In the genomic region with DNA sequence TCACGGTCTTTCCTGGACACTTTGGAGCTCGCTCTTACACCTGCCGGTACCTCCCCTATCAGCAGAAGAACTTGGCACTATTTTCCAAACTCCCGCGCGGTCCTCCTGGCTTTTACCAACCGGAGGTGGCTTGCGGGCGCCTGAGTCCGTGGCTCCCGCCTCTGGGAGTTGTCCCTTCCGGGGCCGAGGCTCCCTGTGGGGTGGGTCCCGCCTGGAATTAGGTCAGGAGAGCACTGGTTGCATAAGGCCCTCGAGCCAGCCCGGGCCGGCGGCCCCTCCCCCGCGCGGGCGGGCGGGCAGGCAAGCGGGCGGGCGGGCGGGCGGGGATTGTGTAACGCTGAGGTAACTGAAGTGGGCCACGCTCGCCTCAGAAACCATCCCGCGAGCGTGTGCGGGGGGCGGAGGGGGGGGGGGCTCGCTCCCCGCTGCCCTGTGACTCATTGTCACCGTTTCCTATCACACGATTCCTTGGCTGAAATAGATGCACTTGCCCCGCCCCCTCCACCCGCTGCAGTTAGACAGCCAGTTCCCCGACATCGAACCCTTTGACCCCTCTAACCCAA, we compare ENCODE assay signal across 8 mouse cellular contexts. TPM values are rescaled to one million over a fixed set of nuclear protein-coding genes. Genes with fewer than 3 reads are reported as not detected.
A peak's percentile ranks its signal among the peaks of the same experiment; 100 is the strongest.
DNase-seq lines count a peak whose midpoint lies in the region; ATAC-seq and TF ChIP-seq lines count a peak whose summit lies in the region.

No protein-coding gene starts in this region.

- peaks cover 13% of the 10 kb centered on the region; the same call in 1 of the 2 replicates for H3K4me1 ChIP-seq in embryonic facial prominence, embryonic 10.5 days
- H3K4me1 ChIP-seq in heart, embryonic 11.5 days (ENCODE audit: control insufficient read depth, insufficient read depth, low read length): no peaks in the 10 kb centered on the region
- no peaks in the 10 kb centered on the region for H3K4me1 ChIP-seq in liver, embryonic 14.5 days (replicated peaks; ENCODE audit: control insufficient read depth in 2 of 2, insufficient read depth in 2 of 2, low read length in 1 of 2)

- H3K9ac ChIP-seq in heart, embryonic 11.5 days (ENCODE audit: low read depth, low read length): no peak overlapping the region
- no peak overlapping the region for H3K9ac ChIP-seq in liver, embryonic 14.5 days (replicated peaks)

- 18% methylated on average over 44 of the region's 44 CpGs for WGBS in embryonic facial prominence, embryonic 10.5 days
- WGBS in heart, embryonic 11.5 days (ENCODE audit: insufficient replicate concordance): 27% methylated on average over 29 of the region's 44 CpGs
- WGBS in liver, embryonic 14.5 days (ENCODE audit: insufficient replicate concordance): 16% methylated on average over 19 of the region's 44 CpGs

- H3K27ac ChIP-seq in embryonic facial prominence, embryonic 10.5 days (replicated peaks): no peak overlapping the region
- no peak overlapping the region for H3K27ac ChIP-seq in heart, embryonic 11.5 days (ENCODE audit: low read depth, low read length)
- H3K27ac ChIP-seq in liver, embryonic 14.5 days: no peak overlapping the region

- peak; percentile 12 to 24 for DNase-seq in frontal cortex, postnatal 36 days (ENCODE audit: low spot score in 2 of 2)
- peak; percentile 34 for DNase-seq in embryonic facial prominence, embryonic 10.5 days (ENCODE audit: low spot score)
- peak; percentile 78 for DNase-seq in kidney, adult 9 months
- no peak for DNase-seq in liver, embryonic 14.5 days (ENCODE audit: low read depth in 3 of 3, low spot score in 3 of 3)
- peak; percentile 5 to 9 for DNase-seq in natural killer cell, adult 2 months (ENCODE audit: low spot score in 2 of 2)
- peak; percentile 10 for DNase-seq in thymus, postnatal 14 days

- no peak for ATAC-seq in frontal cortex, adult (ENCODE audit: low TSS enrichment)
- ATAC-seq in heart, embryonic 11.5 days (replicated peaks; ENCODE audit: insufficient number of reproducible peaks, low FRiP score, low TSS enrichment): no peak
- peak; percentile 65 for ATAC-seq in liver, embryonic 14.5 days (ENCODE audit: insufficient read depth)

- TF ChIP-seq EP300 in liver, embryonic 14.5 days (IDR thresholded peaks at IDR 0.05; ENCODE audit: low read depth): no peak

- no peak for TF ChIP-seq CTCF in liver, embryonic 14.5 days (IDR thresholded peaks at IDR 0.05; ENCODE audit: low read depth)

- H3K27me3 ChIP-seq in embryonic facial prominence, embryonic 10.5 days (replicated peaks; ENCODE audit: low read depth, poor library complexity, severe bottlenecking): peaks cover 71% of the 10 kb centered on the region
- H3K27me3 ChIP-seq in heart, embryonic 11.5 days (ENCODE audit: control insufficient read depth, insufficient read depth, low read length): peaks cover 43% of the 10 kb centered on the region
- H3K27me3 ChIP-seq in liver, embryonic 14.5 days (ENCODE audit: control insufficient read depth, insufficient read depth, low read length): peaks cover 26% of the 10 kb centered on the region

- H3K4me3 ChIP-seq in embryonic facial prominence, embryonic 10.5 days: peak overlapping the region; percentile 56
- H3K4me3 ChIP-seq in heart, embryonic 11.5 days (ENCODE audit: low read depth, low read length): peak overlapping the region; percentile 46
- H3K4me3 ChIP-seq in liver, embryonic 14.5 days (ENCODE audit: insufficient read depth in 1 of 2, low read depth in 2 of 2, low read length in 2 of 2): peak overlapping the region; percentile 30 to 54

- H3K9me3 ChIP-seq in embryonic facial prominence, embryonic 10.5 days: peaks cover 11% of the 10 kb centered on the region; the same call in 1 of the 2 replicates
- H3K9me3 ChIP-seq in heart, embryonic 11.5 days (replicated peaks; ENCODE audit: control insufficient read depth, low read length): no peaks in the 10 kb centered on the region
- no peaks in the 10 kb centered on the region for H3K9me3 ChIP-seq in liver, embryonic 14.5 days (ENCODE audit: control insufficient read depth, low read length)

- H3K4me2 ChIP-seq in heart, embryonic 11.5 days: peak overlapping the region; percentile 68
- H3K4me2 ChIP-seq in liver, embryonic 14.5 days (ENCODE audit: low read depth): peak overlapping the region; percentile 37

- no peaks in the 10 kb centered on the region for H3K36me3 ChIP-seq in embryonic facial prominence, embryonic 10.5 days (replicated peaks)
- H3K36me3 ChIP-seq in heart, embryonic 11.5 days (ENCODE audit: control insufficient read depth, insufficient read depth, low read length): no peaks in the 10 kb centered on the region
- no peaks in the 10 kb centered on the region for H3K36me3 ChIP-seq in liver, embryonic 14.5 days (replicated peaks; ENCODE audit: control insufficient read depth, insufficient read depth, low read depth)

RNA-seq across cellular contexts. Expression of gene Lonrf3, which starts 1.8 kb away (rescaled TPM):
- polyA plus RNA-seq in embryonic facial prominence, embryonic 10.5 days (2016; fragmentation: Nextera tagmentation; extraction: Ambion mirVana): 0.29 and 0.72 TPM in 2 replicates
- 0.23 TPM in 1 of 2 replicates, not detected in the other for polyA plus RNA-seq in heart, embryonic 11.5 days (2014; fragmentation: Nextera tagmentation; extraction: Ambion mirVana)
- 0.30 and 0.50 TPM in 2 replicates for polyA plus RNA-seq in liver, embryonic 14.5 days (2012; rRNA removed)
- polyA plus RNA-seq in liver, embryonic 14.5 days (2014; fragmentation: Nextera tagmentation; extraction: Ambion mirVana): 0.42 and 0.61 TPM in 2 replicates

Comparison
In these comparisons a context has a peak if more than half of its experiments do, and no peak if none do; other contexts are left out.
1. DNase-seq: peak in frontal cortex, postnatal 36 days (2 of 2), embryonic facial prominence, embryonic 10.5 days (single experiment), kidney, adult 9 months (single experiment), natural killer cell, adult 2 months (2 of 2) and thymus, postnatal 14 days (single experiment); none in liver, embryonic 14.5 days (0 of 3).
2. Peak in every context shown above with its lines, with median percentiles within 50 percentile points of each other: H3K4me3 ChIP-seq.